Mouse (Mus musculus) brain, embryonic 18.5 days (tissue): Measurements from ENCODE around the gene Rftn1.

ENCODE experiments used
- DNase-seq: peaks from one replicate; pipeline ENCODE4 v3.0.0-alpha.2; 2012; ENCODE audit warnings: low read depth, low spot score

The Rftn1 gene

GRCm38 (mm10) chr17:50021400-50021799 is 169.1 kb downstream of the Rftn1 start:
- no peak for DNase-seq

GRCm38 (mm10) chr17:50020211-50021001 is 170.1 kb downstream of the Rftn1 start:
- no peak for DNase-seq

- no peak for DNase-seq
Observed at GRCm38 (mm10) chr17:50019819-50020210, 170.7 kb downstream of the Rftn1 start.

- DNase-seq = no peak
Observed at GRCm38 (mm10) chr17:50019090-50019489, 171.4 kb downstream of the Rftn1 start.

GRCm38 (mm10) chr17:50014708-50015107 is 175.8 kb downstream of the Rftn1 start:
- no peak for DNase-seq

GRCm38 (mm10) chr17:50013848-50014247 is 176.6 kb downstream of the Rftn1 start:
- no peak for DNase-seq

- no peak for DNase-seq
Observed at GRCm38 (mm10) chr17:50010096-50010495, 180.4 kb downstream of the Rftn1 start.

GRCm38 (mm10) chr17:50006721-50007351 is 183.6 kb downstream of the Rftn1 start:
- DNase-seq = peak; percentile 76

- DNase-seq = no peak
Observed at GRCm38 (mm10) chr17:50006338-50006720, 184.1 kb downstream of the Rftn1 start.

- no peak for DNase-seq
Observed at GRCm38 (mm10) chr17:50003156-50003555, 187.3 kb downstream of the Rftn1 start.

- no peak for DNase-seq
Observed at GRCm38 (mm10) chr17:50002171-50002570, 188.3 kb downstream of the Rftn1 start.

- no peak for DNase-seq
Observed at GRCm38 (mm10) chr17:50001754-50002153, 188.7 kb downstream of the Rftn1 start.

GRCm38 (mm10) chr17:50000580-50000979 is 189.9 kb downstream of the Rftn1 start:
- no peak for DNase-seq

- DNase-seq = no peak
Observed at GRCm38 (mm10) chr17:49996626-49997152, 193.8 kb downstream of the Rftn1 start.

- no peak for DNase-seq
Observed at GRCm38 (mm10) chr17:49996097-49996496, 194.4 kb downstream of the Rftn1 start.

- DNase-seq = no peak
Observed at GRCm38 (mm10) chr17:49995226-49995625, 195.2 kb downstream of the Rftn1 start.

GRCm38 (mm10) chr17:49993631-49994030 is 196.8 kb downstream of the Rftn1 start:
- DNase-seq = no peak

GRCm38 (mm10) chr17:49992625-49993603 is 197.6 kb downstream of the Rftn1 start:
- DNase-seq = no peak

- no peak for DNase-seq
Observed at GRCm38 (mm10) chr17:49989583-49989982, 200.9 kb downstream of the Rftn1 start.

- no peak for DNase-seq
Observed at GRCm38 (mm10) chr17:49987095-49987494, 203.4 kb downstream of the Rftn1 start.

- DNase-seq = no peak
Observed at GRCm38 (mm10) chr17:49983478-49983877, 207.0 kb downstream of the Rftn1 start.
